Mouse (Mus musculus) yolk sac, embryonic 10.5 days (tissue): ENCODE measurements at regions not wholly inside any gene's neighbourhood (a gene's known extent, or its start where the extent isn't known, plus 50 kb on each side); places are given as distances from the start of the nearest gene placed in this dataset.

Experiments used
- DNase-seq: peaks from one replicate; pipeline ENCODE4 v3.0.0-alpha.2; 2017; ENCODE audit warnings: low spot score

DNA sequence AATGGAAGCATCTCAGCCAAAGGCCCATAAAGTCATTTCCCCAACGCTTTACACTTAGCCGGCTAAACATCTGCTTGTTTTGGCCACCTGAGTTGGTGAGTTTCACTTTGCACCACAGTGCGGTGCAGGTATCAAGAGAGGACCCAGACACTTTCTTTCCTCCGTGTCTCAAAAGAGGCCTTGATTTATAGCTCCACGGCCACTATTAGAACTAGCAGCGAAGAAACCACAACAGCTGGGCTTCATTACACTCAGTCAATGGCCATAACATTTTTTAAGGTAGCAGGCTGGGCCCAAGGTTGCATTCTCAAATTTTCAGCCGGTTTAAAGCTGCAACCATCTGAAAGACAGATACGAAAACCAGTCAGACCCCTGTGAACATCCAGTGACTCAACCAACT lies 103.4 kb downstream of the Mreg start:
- DNase-seq = no peak

GRCm38 (mm10) chr1:72107125-72107524 lies 105.0 kb downstream of the Mreg start:
- DNase-seq = no peak

DNA sequence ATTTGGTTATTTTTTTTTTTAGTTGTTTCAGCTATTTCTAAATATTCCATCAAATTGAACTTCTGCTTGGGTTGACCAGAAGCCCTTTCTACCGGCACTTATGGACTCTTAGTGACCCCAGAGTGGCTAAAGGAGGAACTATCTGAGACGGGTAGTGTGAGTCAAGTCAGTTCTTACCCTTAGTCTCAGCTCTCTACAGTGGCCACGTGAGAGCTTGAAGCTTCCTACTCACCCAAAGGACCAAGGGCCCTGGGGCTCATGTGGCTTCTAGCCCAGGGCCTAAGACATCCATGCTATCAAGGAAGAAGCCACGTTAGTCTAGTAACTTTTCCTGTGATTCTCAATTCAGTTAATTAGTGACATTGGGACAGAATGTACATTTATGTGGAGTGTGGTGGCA lies 105.5 kb downstream of the Mreg start:
- no peak for DNase-seq

DNA sequence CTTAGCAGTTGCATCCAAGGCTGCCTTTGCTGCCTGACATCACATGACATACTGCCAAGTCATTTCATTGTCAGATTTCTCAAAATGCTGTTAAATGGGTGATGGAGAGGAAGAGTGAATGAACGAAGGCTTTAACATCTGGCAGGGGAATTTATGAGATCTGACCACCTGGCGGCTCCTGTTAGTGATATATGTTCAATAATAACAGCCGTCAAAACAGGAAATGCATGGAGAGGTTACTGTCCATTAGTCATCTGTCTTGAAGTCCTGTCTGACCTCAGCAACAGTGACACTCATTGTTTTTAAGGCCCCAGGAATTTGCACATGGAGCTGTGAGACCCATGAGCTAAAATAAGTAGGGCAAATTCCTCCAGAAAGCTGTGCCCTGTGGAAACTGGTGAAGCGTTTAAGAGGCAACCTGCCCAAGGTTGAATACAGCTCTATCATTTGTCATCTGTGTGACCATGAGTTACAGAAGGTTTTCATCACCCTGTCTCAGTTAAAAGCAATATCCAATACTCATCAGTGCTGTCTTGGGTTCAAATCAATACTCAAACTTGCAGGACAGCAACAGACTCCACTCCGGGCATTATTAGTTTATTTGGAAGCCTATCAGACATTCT lies 106.6 kb downstream of the Mreg start:
- DNase-seq = no peak

GRCm38 (mm10) chr1:72103962-72104361 lies 108.1 kb downstream of the Mreg start:
- no peak for DNase-seq

DNA sequence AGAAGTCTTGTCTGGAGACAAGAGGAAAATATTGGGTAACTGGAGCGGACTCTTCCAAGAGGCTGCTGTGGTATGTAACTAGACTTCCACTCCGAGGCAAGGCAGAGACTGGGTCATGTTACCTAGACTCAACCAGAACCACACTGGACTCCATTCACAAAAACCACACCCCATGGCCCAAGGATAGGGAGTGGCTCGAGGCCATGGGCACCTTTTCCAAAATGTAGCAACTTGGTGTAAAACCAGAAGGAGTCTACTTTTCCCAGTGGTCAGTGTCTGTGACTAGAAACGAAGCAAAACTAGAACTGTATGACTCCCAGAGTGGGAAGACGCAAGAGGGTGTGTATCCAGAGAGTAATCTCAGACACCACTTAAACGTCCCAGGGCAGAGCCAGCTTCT lies 108.7 kb downstream of the Mreg start:
- DNase-seq = no peak

DNA sequence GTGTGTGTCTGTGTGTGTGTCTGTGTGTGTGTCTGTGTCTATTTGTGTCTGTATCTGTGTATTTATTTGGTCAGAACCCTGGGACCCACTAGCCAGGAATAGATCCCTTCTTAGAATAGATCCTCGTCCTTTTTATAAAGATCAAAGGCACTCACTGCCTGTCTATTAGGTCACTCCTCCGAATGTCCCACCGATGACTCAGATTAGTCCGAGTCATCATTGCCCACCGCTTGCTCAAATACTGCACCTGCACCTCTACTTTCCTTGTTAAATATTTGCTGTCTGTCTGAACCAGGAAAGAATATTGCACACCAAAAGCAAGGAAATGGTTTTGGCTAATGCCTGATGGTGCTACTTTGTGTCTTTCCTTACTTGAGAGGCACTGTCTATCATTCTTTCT lies 112.7 kb downstream of the Mreg start:
- no peak for DNase-seq

GRCm38 (mm10) chr1:72091344-72091743 lies 120.8 kb downstream of the Mreg start:
- no peak for DNase-seq

- DNase-seq = no peak
These were observed 126.4 kb downstream of the Mreg start for GRCm38 (mm10) chr1:72085661-72086060.

- no peak for DNase-seq
These were observed 127.9 kb downstream of the Mreg start for GRCm38 (mm10) chr1:72084219-72084618.

- DNase-seq = no peak
These were observed 129.7 kb downstream of the Mreg start for GRCm38 (mm10) chr1:72082366-72082765.

DNA sequence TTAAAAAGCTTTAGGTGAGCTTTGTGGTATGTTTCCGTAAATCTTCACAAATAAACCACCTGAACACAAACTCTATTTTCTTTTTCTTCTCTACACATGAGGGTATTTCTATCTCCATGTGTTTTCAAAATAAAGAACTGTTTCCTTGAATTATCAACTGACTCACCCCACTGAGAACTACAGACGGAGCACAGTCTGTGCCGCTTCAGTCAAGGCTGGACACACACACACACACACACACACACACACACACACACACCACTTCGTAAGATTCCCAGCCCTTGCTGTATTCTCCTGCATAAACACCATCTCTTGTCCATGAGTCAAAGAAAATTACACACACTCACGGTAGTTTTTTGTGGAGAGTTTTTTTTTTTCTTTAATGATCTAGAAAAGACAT lies 130.3 kb downstream of the Mreg start:
- DNase-seq = no peak

DNA sequence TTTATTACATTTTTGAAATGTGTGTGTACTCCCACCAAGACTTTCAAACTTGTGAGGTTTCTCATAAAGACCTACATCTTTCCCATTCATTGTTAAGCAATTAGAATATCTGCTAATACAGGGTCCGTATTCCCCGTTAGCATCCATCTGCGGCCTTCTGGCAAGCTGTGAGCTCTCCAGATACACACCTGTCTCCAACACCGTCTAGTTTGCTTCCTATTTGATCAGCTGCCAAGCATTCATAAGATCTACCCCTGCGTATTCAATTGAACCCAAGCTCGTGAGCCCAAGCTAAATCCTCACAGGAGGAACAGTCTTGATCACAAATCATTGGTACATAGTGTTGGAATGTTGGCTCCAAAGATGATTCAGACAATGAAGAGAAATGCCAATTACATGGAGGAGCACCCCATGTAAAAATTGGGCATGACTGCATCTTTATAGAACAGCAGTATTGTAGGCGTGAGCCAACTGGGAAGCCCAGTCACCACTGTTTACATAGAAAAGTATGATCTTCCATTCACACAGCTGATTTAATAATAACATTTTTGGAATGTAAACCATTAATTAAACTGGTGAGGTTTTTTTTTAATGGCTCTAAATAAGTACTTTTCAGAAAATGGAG lies 133.1 kb downstream of the Mreg start:
- DNase-seq = no peak

GRCm38 (mm10) chr1:72076341-72076740 lies 135.8 kb downstream of the Mreg start:
- no peak for DNase-seq

DNA sequence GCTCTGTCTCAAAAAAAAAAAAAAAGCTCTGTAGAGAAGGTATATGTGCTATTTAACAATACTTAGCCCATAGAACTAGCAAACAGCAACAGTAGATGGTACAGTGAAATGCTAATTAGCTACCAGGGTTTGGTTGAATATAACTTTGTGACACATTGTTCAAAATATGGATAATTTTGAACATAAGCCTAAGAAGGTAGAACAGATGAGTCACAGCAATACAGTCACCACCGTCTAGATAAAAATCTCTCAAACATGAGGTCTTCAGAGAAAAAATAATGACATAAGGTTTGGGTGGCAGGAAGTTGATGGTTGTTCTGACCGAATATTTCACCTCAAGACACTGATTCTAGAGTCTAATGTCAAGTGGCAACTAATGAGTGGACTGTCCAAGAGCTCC lies 136.6 kb downstream of the Mreg start:
- no peak for DNase-seq

GRCm38 (mm10) chr1:72073245-72073644 lies 138.9 kb downstream of the Mreg start:
- no peak for DNase-seq

DNA sequence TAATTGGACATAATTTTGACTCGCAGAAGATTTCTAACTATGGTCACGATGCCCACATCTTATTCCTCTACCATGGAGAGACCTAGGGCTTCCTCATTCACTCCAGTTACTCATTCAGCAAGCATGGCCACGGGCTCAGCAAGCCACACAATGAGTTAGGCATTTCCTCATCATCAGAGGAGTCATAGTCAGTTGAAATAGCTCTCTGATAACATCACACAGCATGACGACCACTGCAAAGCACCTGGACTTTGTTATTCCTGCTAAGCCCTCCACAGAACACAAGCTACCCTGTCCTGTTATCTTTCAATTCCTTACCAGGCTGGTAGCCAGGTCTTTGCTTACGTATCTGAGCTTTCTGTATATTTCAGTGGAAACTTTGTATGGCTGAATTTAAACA lies 141.6 kb downstream of the Mreg start:
- no peak for DNase-seq

GRCm38 (mm10) chr1:72069056-72069455 lies 143.1 kb downstream of the Mreg start:
- DNase-seq = no peak

DNA sequence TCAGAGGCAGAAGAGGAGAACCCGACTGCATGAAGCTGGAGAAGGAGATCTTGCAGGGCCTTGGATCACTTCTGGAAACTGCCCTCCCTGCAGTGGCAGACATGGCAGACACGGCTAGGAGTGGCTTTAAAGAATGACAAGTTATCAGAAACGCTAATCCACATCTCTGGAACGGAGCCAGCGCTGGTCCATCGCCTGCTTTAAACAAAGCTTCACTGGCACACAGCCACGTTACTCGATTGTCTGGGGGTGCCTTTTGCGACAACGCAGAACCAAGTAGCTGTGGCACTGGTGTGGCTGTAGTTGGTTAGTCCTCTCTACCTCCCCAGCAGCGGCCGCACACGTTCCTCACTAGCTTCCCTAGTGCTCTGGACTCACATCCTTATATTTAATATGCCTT lies 147.0 kb downstream of the Mreg start:
- DNase-seq = no peak

- no peak for DNase-seq
These were observed 151.7 kb downstream of the Mreg start for GRCm38 (mm10) chr1:72060393-72060792.

DNA sequence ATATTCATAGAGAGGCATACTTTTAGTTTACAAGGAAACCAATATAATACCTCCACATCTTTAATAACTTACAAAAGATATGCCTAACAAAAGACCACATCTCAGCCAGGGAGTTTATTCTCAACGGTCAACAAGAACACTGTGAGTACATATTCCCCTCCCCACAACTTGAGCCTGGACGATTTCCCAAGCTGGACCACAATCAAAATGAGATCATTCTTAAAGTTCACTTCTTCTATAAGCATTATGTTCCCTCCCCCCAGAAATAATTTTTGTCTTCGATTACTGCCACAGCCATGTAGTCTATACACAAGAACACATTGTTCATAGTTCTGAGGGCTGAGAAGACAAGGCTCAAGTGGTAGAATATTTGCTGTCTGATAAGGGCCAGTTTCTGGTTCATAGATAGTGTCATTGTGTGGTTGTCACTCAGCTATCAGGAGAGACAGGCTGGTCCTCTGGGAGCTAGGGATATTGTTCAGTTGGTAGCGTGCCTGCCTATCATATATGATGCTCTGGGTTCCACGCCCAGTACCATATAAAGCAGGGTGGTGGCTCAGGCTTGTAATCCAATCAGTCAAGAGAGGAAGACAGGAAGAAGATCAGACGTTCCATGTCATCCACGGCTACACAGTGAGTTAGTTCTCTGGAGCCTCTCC lies 153.9 kb downstream of the Mreg start:
- DNase-seq = no peak

- no peak for DNase-seq
These were observed 157.6 kb downstream of the Mreg start for GRCm38 (mm10) chr1:72054541-72054940.

DNA sequence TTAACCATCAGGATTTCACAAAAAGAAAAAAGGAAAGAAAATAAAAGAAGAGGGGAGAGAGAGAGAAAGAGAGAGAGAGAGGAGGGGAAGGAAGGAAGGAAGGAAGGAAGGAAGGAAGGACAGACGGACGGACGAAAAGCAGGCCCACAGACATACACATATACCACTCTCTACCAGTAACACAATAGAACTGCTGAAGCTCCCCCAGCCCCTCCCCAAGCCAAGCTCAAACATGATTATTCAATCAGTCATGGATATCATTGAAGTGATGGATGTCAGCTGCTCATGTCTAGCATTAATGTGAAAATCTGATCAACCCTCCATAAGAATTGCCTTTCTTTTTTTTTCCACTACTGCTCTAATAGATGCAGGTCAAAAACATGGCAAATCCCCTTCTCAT lies 161.2 kb downstream of the Mreg start:
- no peak for DNase-seq

DNA sequence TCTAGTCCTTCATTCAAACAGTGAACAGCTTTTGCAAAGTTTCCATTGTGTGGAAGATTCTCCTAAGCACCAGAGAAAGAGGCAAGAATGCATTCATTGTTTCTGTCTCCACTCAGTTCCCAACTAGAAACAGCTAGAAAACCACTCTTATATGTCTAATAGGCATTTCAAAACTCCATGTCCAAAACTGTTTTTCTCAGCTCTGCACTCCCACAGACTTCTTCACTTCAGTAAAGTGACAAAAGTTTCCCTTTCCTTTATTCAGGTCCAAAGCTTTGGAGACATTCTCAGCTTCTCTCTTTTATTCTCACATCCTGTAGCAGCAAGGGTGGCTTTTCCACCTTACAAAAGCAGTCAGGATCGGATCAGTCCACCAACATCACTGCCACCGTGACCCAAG lies 166.0 kb downstream of the Mreg start:
- DNase-seq = no peak
